ENCODE assay signal across 14 mouse cellular contexts in genomic region chr4:53203595-53204400, GRCm38 (mm10). TPM values are rescaled to one million over a fixed set of nuclear protein-coding genes. Genes with fewer than 3 reads are reported as not detected.
DNase-seq lines count a peak whose midpoint lies in the region; ATAC-seq and TF ChIP-seq lines count a peak whose summit lies in the region.
"Had no signal": no experiment of that assay in that cellular context is flagged by ENCODE, and none has a peak within 500 bp of the region (broad histone marks: within the 10 kb centered on the region; RNA-seq: fewer than 3 reads in every experiment).

No protein-coding gene starts in this region.

- H3K27ac ChIP-seq in hindbrain, embryonic 16.5 days (ENCODE audit: low read depth, low read length): no peak overlapping the region
- H3K27ac ChIP-seq in hindbrain, embryonic 13.5 days: no peak overlapping the region
- no peak overlapping the region for H3K27ac ChIP-seq in forebrain, embryonic 10.5 days
- H3K27ac ChIP-seq in forebrain, embryonic 16.5 days (ENCODE audit: low read length): no peak overlapping the region
- H3K27ac ChIP-seq: lung, embryonic 15.5 days; midbrain, embryonic 13.5 days; neural tube, embryonic 13.5 days had no signal

- H3K4me2 ChIP-seq in hindbrain, embryonic 16.5 days (ENCODE audit: low read length): no peak overlapping the region
- no peak overlapping the region for H3K4me2 ChIP-seq in hindbrain, embryonic 13.5 days
- no peak overlapping the region for H3K4me2 ChIP-seq in forebrain, embryonic 16.5 days (ENCODE audit: low read length)
- H3K4me2 ChIP-seq: lung, embryonic 15.5 days; midbrain, embryonic 13.5 days; neural tube, embryonic 13.5 days had no signal

- no peak overlapping the region for H3K9ac ChIP-seq in hindbrain, embryonic 16.5 days (ENCODE audit: low read depth, low read length)
- no peak overlapping the region for H3K9ac ChIP-seq in hindbrain, embryonic 13.5 days
- H3K9ac ChIP-seq in forebrain, embryonic 16.5 days (replicated peaks; ENCODE audit: low read depth, low read length): no peak overlapping the region
- H3K9ac ChIP-seq: lung, embryonic 15.5 days; midbrain, embryonic 13.5 days; neural tube, embryonic 13.5 days had no signal

- peak; percentile 61; the same call in 1 of the 2 replicates for ATAC-seq in hindbrain, embryonic 16.5 days
- ATAC-seq in hindbrain, embryonic 13.5 days (ENCODE audit: low FRiP score): no peak
- peak; percentile 96 for ATAC-seq in G1E (ENCODE audit: extremely low read depth, insufficient number of reproducible peaks, low FRiP score, poor library complexity, severe bottlenecking)
- ATAC-seq in common myeloid progenitor, adult 5-6 weeks (replicated peaks; ENCODE audit: low read depth, poor library complexity, severe bottlenecking): peak; percentile 58
- ATAC-seq in forebrain, embryonic 16.5 days: no peak
- ATAC-seq: midbrain, embryonic 13.5 days had no signal

- H3K4me1 ChIP-seq in hindbrain, embryonic 16.5 days (ENCODE audit: control insufficient read depth, insufficient read depth, low read depth, low read length): no peaks in the 10 kb centered on the region
- 0 out of 2 replicates have a peak, but pooled peaks cover 5% of the 10 kb centered on the region for H3K4me1 ChIP-seq in hindbrain, embryonic 13.5 days (replicated peaks)
- peaks cover 64% of the 10 kb centered on the region for H3K4me1 ChIP-seq in G1E (ENCODE audit: insufficient read depth, low read depth, low read length)
- H3K4me1 ChIP-seq in forebrain, embryonic 10.5 days: no peaks in the 10 kb centered on the region
- H3K4me1 ChIP-seq in forebrain, embryonic 16.5 days (replicated peaks; ENCODE audit: control insufficient read depth, insufficient read depth, low read length): no peaks in the 10 kb centered on the region
- H3K4me1 ChIP-seq: lung, embryonic 15.5 days; midbrain, embryonic 13.5 days; neural tube, embryonic 13.5 days had no signal

- no peak for TF ChIP-seq CTCF in G1E (IDR thresholded peaks at IDR 0.05; ENCODE audit: low read depth, low read length)

- H3K9me3 ChIP-seq in hindbrain, embryonic 16.5 days (ENCODE audit: control insufficient read depth, low read length): no peaks in the 10 kb centered on the region
- H3K9me3 ChIP-seq in hindbrain, embryonic 13.5 days: no peaks in the 10 kb centered on the region
- H3K9me3 ChIP-seq in G1E (replicated peaks): no peaks in the 10 kb centered on the region
- H3K9me3 ChIP-seq in forebrain, embryonic 10.5 days: no peaks in the 10 kb centered on the region
- H3K9me3 ChIP-seq in forebrain, embryonic 16.5 days (ENCODE audit: control insufficient read depth, low read length): no peaks in the 10 kb centered on the region
- H3K9me3 ChIP-seq: lung, embryonic 15.5 days; midbrain, embryonic 13.5 days; neural tube, embryonic 13.5 days had no signal

- peak; percentile 54 for DNase-seq in G1E (ENCODE audit: low spot score)
- peak; percentile 51 to 63 for DNase-seq in kidney, postnatal 36 days
- DNase-seq in cerebellum, postnatal 36 days: no peak
- DNase-seq in forebrain, embryonic 10.5 days (ENCODE audit: extremely low spot score, low spot score): no peak
- DNase-seq: cerebellum, adult 2 months; gastrocnemius, postnatal 25 days; heart, postnatal 10 days had no signal

- no peaks in the 10 kb centered on the region for H3K27me3 ChIP-seq in hindbrain, embryonic 16.5 days (replicated peaks; ENCODE audit: control insufficient read depth, insufficient read depth, low read length)
- H3K27me3 ChIP-seq in hindbrain, embryonic 13.5 days: no peaks in the 10 kb centered on the region
- H3K27me3 ChIP-seq in G1E (ENCODE audit: insufficient read depth, low read length): no peaks in the 10 kb centered on the region
- H3K27me3 ChIP-seq in forebrain, embryonic 10.5 days (ENCODE audit: poor library complexity, severe bottlenecking): no peaks in the 10 kb centered on the region
- H3K27me3 ChIP-seq in forebrain, embryonic 16.5 days (replicated peaks; ENCODE audit: control insufficient read depth, insufficient read depth, low read length): no peaks in the 10 kb centered on the region
- H3K27me3 ChIP-seq: lung, embryonic 15.5 days; midbrain, embryonic 13.5 days; neural tube, embryonic 13.5 days had no signal

- H3K4me3 ChIP-seq in hindbrain, embryonic 16.5 days (ENCODE audit: low read length): no peak overlapping the region
- no peak overlapping the region for H3K4me3 ChIP-seq in hindbrain, embryonic 13.5 days
- peak overlapping the region; percentile 49; the same call in 1 of the 2 replicates for H3K4me3 ChIP-seq in G1E (ENCODE audit: low read depth, low read length)
- no peak overlapping the region for H3K4me3 ChIP-seq in forebrain, embryonic 10.5 days
- H3K4me3 ChIP-seq in forebrain, embryonic 16.5 days (replicated peaks; ENCODE audit: low read length): no peak overlapping the region
- H3K4me3 ChIP-seq: lung, embryonic 15.5 days; midbrain, embryonic 13.5 days; neural tube, embryonic 13.5 days had no signal

- WGBS in hindbrain, embryonic 16.5 days: 57% methylated on average over 15 of the region's 15 CpGs
- WGBS in hindbrain, embryonic 13.5 days: 57% methylated on average over 15 of the region's 15 CpGs
- WGBS in forebrain, embryonic 10.5 days: 87% methylated on average over 15 of the region's 15 CpGs
- WGBS in forebrain, embryonic 16.5 days: 84% methylated on average over 15 of the region's 15 CpGs

- H3K36me3 ChIP-seq in hindbrain, embryonic 16.5 days (ENCODE audit: control insufficient read depth, insufficient read depth, low read length): no peaks in the 10 kb centered on the region
- no peaks in the 10 kb centered on the region for H3K36me3 ChIP-seq in hindbrain, embryonic 13.5 days
- no peaks in the 10 kb centered on the region for H3K36me3 ChIP-seq in G1E (replicated peaks)
- no peaks in the 10 kb centered on the region for H3K36me3 ChIP-seq in forebrain, embryonic 10.5 days (replicated peaks)
- H3K36me3 ChIP-seq in forebrain, embryonic 16.5 days (ENCODE audit: control insufficient read depth, insufficient read depth): no peaks in the 10 kb centered on the region
- H3K36me3 ChIP-seq: lung, embryonic 15.5 days; midbrain, embryonic 13.5 days; neural tube, embryonic 13.5 days had no signal

RNA-seq across cellular contexts. Expression of gene Abca1, which starts 44.1 kb away (rescaled TPM):
- 9.4 and 10.0 TPM in 2 replicates for polyA plus RNA-seq in hindbrain, embryonic 16.5 days (2015; fragmentation: Nextera tagmentation; extraction: Ambion mirVana)
- 10.0 and 10.3 TPM in 2 replicates for polyA plus RNA-seq in hindbrain, embryonic 13.5 days (2015; fragmentation: Nextera tagmentation; extraction: Ambion mirVana)
- total RNA-seq in G1E (2014; fragmentation: Nextera tagmentation): 21.5 and 23.0 TPM in 2 replicates
- total RNA-seq in G1E (2017): 4.6 and 4.7 TPM in 2 replicates
- polyA plus RNA-seq in G1E (2012): 1.8 and 2.1 TPM in 2 replicates
- total RNA-seq in common myeloid progenitor, adult 5-6 weeks (2017): 7.6 and 11.4 TPM in 2 replicates
- polyA plus RNA-seq in forebrain, embryonic 10.5 days (2016; fragmentation: Nextera tagmentation; extraction: Ambion mirVana): 2.2 and 2.6 TPM in 2 replicates
- polyA plus RNA-seq in forebrain, embryonic 16.5 days (2015; fragmentation: Nextera tagmentation; extraction: Ambion mirVana): 8.9 and 11.7 TPM in 2 replicates

Comparison
In these comparisons a context has a peak if more than half of its experiments do, and no peak if none do; other contexts are left out.
1. ATAC-seq: peak in hindbrain, embryonic 16.5 days (single experiment), G1E (single experiment) and common myeloid progenitor, adult 5-6 weeks (single experiment); none in hindbrain, embryonic 13.5 days (single experiment) and forebrain, embryonic 16.5 days (single experiment).
2. DNase-seq: peak in G1E (single experiment) and kidney, postnatal 36 days (2 of 2); none in cerebellum, postnatal 36 days (0 of 2) and forebrain, embryonic 10.5 days (single experiment).